Mouse (Mus musculus): ENCODE measurements around the gene Yes1. TPM values are rescaled to one million over a fixed set of nuclear protein-coding genes. Genes with fewer than 3 reads are reported as not detected.

The Yes1 gene
- 2.2 and 2.6 TPM in 2 replicates for total RNA-seq (2012; rRNA removed)
- total RNA-seq (2014; rRNA removed), result 4.1 and 4.8 TPM in 2 replicates
- 2.0 and 2.4 TPM in 2 replicates for polyA plus RNA-seq (2012; ENCODE audit: insufficient read length, low read depth)

GRCm38 (mm10) chr5:32610801-32611340, at the start of gene Yes1:
TSS of gene Yes1 (plus strand) at chr5:32611171.
- Histone ChIP-seq H3K9me3 (replicated peaks; ENCODE audit: low read length) (no peaks in the 10 kb centered on the region), H3K27me3 (replicated peaks) (no peaks in the 10 kb centered on the region), H3K4me3 (replicated peaks in 1 of 3; ENCODE audit: low read depth in 2 of 3, low read length in 2 of 3, poor library complexity in 1 of 3) (peak within 1 kb of the TSS; percentile 65 to 95 (median 87)), H3K27ac (ENCODE audit: insufficient read depth, low read depth) (peak within 1 kb of the TSS; percentile 58), H3K79me2 (replicated peaks; ENCODE audit: control insufficient read depth, extremely low read depth, insufficient read depth, poor library complexity, severe bottlenecking) (no peaks in the 10 kb centered on the region), H3K4me2 (ENCODE audit: insufficient read depth, low read depth, poor library complexity, severe bottlenecking) (peak within 1 kb of the TSS; percentile 68), H3K4me1 (ENCODE audit: control insufficient read depth in 1 of 2, insufficient read depth in 2 of 2) (peaks cover 0 to 5% of the 10 kb centered on the region in 2 experiments; a peak in 2 of 4 replicates), H3K9ac (ENCODE audit: insufficient read depth, low read depth) (peak within 1 kb of the TSS; percentile 72), H3K36me3 (replicated peaks in 1 of 2; ENCODE audit: control insufficient read depth in 1 of 2, insufficient read depth in 1 of 2, low read length in 1 of 2) (no peaks in the 10 kb centered on the region)
- peak; percentile 72 for DNase-seq (ENCODE audit: extremely low read depth)
- TF ChIP-seq MAZ (IDR thresholded peaks at IDR 0.05; ENCODE audit: low read depth, low read length), result no peak
- peak; percentile 82 for TF ChIP-seq ZMIZ1 (IDR thresholded peaks at IDR 0.05; ENCODE audit: low read depth, low read length)
- peak; percentile 65 for TF ChIP-seq HCFC1 (IDR thresholded peaks at IDR 0.05; ENCODE audit: low read depth, low read length)
- TF ChIP-seq SIN3A (IDR thresholded peaks at IDR 0.05; ENCODE audit: low read length), result peak; percentile 47; the same call in 1 of the 2 replicates
- no peak for TF ChIP-seq ZKSCAN1 (IDR thresholded peaks at IDR 0.05; ENCODE audit: borderline replicate concordance, low read depth, low read length)
- 0 out of 2 replicates have a peak, but pooled peaks have one; percentile 44 for TF ChIP-seq POLR2AphosphoS2 (IDR thresholded peaks at IDR 0.05; ENCODE audit: low read depth, low read length)
- TF ChIP-seq PAX5 (IDR thresholded peaks at IDR 0.05; ENCODE audit: low read length), result no peak
- TF ChIP-seq JUN (IDR thresholded peaks at IDR 0.05; ENCODE audit: insufficient read depth, low read depth, low read length), result no peak
- no peak for TF ChIP-seq SMC3 (IDR thresholded peaks at IDR 0.05; ENCODE audit: low read depth, low read length)
- no peak for TF ChIP-seq USF1 (IDR thresholded peaks at IDR 0.05; ENCODE audit: low read depth, low read length)
- no peak for TF ChIP-seq ZNF384 (IDR thresholded peaks at IDR 0.05; ENCODE audit: low read depth, low read length)
- TF ChIP-seq POLR2A (IDR thresholded peaks at IDR 0.05; ENCODE audit: low read depth, low read length), result peak; percentile 95
- TF ChIP-seq ELF1 (IDR thresholded peaks at IDR 0.05; ENCODE audit: low read depth, low read length), result peak; percentile 74
- TF ChIP-seq NRF1 (IDR thresholded peaks at IDR 0.05; ENCODE audit: low read depth, low read length), result peak; percentile 74
- no peak; the same call in 1 of the 2 replicates for TF ChIP-seq IRF4 (IDR thresholded peaks at IDR 0.05; ENCODE audit: low read depth, low read length)
- TF ChIP-seq TCF12 (IDR thresholded peaks at IDR 0.05; ENCODE audit: low read depth, low read length), result peak; percentile 70
- peak; percentile 77 for TF ChIP-seq MXI1 (IDR thresholded peaks at IDR 0.05; ENCODE audit: low read depth, low read length)
- peak; percentile 32; the same call in 1 of the 2 replicates for TF ChIP-seq BHLHE40 (IDR thresholded peaks at IDR 0.05; ENCODE audit: low read depth, low read length)
- 0 out of 2 replicates have a peak, but pooled peaks have one; percentile 20 for TF ChIP-seq MEF2A (IDR thresholded peaks at IDR 0.05; ENCODE audit: borderline replicate concordance, low read depth, low read length)
- no peak for TF ChIP-seq USF2 (conservative IDR thresholded peaks at IDR 0.05; ENCODE audit: low read depth, low read length)
- no peak for TF ChIP-seq ETS1 (conservative IDR thresholded peaks at IDR 0.05; ENCODE audit: low read depth, low read length)
- no peak for TF ChIP-seq ZC3H11A (IDR thresholded peaks at IDR 0.05; ENCODE audit: low read depth, low read length)
- TF ChIP-seq RCOR1 (conservative IDR thresholded peaks at IDR 0.05; ENCODE audit: low read depth, low read length), result no peak
- 0 out of 2 replicates have a peak, but pooled peaks have one; percentile 40 for TF ChIP-seq TBP (conservative IDR thresholded peaks at IDR 0.05; ENCODE audit: low read depth, low read length)
- peak; percentile 83 for TF ChIP-seq NELFE (IDR thresholded peaks at IDR 0.05; ENCODE audit: low read depth, low read length)
- no peak for TF ChIP-seq GABPA (IDR thresholded peaks at IDR 0.05; ENCODE audit: insufficient replicate concordance, low read depth, low read length)
- TF ChIP-seq E2F4 (IDR thresholded peaks at IDR 0.05; ENCODE audit: insufficient replicate concordance, low read depth, low read length), result no peak
- peak; percentile 48; the same call in 1 of the 2 replicates for TF ChIP-seq MAX (IDR thresholded peaks at IDR 0.05; ENCODE audit: low read length)
- TF ChIP-seq KAT2A (IDR thresholded peaks at IDR 0.05; ENCODE audit: insufficient replicate concordance, low read length), result 0 out of 2 replicates have a peak, but pooled peaks have one; percentile 40
- no peak for TF ChIP-seq CHD2 (IDR thresholded peaks at IDR 0.05; ENCODE audit: low read length)
- TF ChIP-seq MYC (IDR thresholded peaks at IDR 0.05; ENCODE audit: low read depth, low read length), result 0 out of 2 replicates have a peak, but pooled peaks have one; percentile 28
- TF ChIP-seq UBTF (IDR thresholded peaks at IDR 0.05; ENCODE audit: low read depth, low read length), result 0 out of 2 replicates have a peak, but pooled peaks have one; percentile 83
- no peak for TF ChIP-seq EP300 (IDR thresholded peaks at IDR 0.05; ENCODE audit: low read length)
- in situ Hi-C loops (cut with MboI; ENCODE audit: low pct_ligation_motif_present, low pct_unique_long_range_greater_than_20kb, low sequenced_read_pairs) (no loop called here), dilution Hi-C loops (cut with MboI; ENCODE audit: extremely low pct_ligation_motif_present, extremely low pct_unique_long_range_greater_than_20kb, low sequenced_read_pairs) (no loop called here)
